Mouse (Mus musculus): Measurements from ENCODE around the gene Igsf9.

GRCm38 (mm10) chr1:172455416-172455815 is 26.2 kb upstream of the Igsf9 start:
- no peak for TF ChIP-seq CTCF (IDR thresholded peaks at IDR 0.05; ENCODE audit: borderline replicate concordance, insufficient read depth, low read length)
- TF ChIP-seq POLR2A (IDR thresholded peaks at IDR 0.05; ENCODE audit: low read depth, low read length): no peak

All from embryonic fibroblast, embryonic 13.5 days (primary cell).